Mouse (Mus musculus) spleen, postnatal 36 days (tissue): Measurements from ENCODE around the gene Olfr1371.
"Not testable (repeated sequence)": the region's sequence is repeated elsewhere in the genome, so short reads cannot be mapped to it uniquely, and the experiment has no call there.

Experiments
- DNase-seq, 2 experiments: peaks; one replicate each; pipeline ENCODE4 v3.0.0; 2022; ENCODE audit warnings: low spot score in 2 of 2, mixed read lengths in 1 of 2

The Olfr1371 gene

GRCm38 (mm10) chr11:52225986-52226599 is 12.3 kb upstream of the Olfr1371 start:
- DNase-seq: no peak

DNA sequence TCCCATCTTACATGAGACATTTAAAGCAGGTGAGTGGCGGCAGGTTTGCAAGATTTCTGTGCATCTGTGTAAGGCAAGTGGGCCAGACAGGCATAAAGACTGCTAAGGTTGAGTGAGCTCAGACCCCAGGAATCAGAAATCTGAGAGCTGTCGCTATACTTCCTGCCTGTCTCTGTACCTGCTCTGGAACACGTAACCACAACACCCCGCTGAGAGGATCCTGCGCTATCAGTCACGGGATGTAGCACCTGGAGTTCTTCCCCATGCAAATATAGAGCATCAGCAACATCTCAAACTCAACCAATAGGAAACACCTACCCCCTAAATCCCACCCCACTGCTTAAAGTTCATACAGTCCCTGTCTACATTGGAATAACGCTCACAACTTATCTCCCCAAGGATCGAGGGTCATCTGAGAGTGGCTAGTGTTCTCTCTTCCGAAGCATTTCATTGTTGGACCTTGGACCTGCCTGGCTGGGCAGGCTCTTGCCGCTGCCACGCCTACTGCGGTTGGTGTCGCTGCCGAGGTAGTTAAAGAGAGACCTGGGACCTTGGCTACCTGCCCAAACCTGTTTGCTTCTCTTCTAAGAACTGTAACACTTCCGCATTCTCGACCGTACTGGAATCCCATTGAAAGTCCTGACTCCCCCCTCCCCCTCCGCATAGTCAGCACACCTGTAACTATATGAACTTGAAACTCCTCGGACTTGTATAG is 10.3 kb upstream of the Olfr1371 start:
- peak; percentile 59 to 70 for DNase-seq

DNA sequence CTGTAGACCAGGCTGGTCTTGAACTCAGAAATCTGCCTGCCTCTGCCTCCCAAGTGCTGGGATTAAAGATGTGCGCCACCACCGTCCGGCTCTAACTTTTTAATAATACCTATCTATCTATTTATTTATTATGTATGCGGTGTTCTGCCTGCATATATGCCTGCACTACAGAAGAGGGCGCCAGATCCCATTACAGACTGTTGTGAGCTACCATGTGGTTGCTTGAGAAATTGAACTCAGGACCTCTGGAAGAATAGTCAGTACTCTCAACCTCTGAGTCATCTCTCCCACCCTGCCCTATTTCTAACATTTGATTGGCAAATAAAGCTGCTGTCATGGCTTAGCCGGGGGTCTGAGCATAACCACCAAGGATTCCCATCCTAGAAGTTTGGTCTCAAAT is 9.1 kb upstream of the Olfr1371 start:
- peak; percentile 18 to 23 for DNase-seq

DNA sequence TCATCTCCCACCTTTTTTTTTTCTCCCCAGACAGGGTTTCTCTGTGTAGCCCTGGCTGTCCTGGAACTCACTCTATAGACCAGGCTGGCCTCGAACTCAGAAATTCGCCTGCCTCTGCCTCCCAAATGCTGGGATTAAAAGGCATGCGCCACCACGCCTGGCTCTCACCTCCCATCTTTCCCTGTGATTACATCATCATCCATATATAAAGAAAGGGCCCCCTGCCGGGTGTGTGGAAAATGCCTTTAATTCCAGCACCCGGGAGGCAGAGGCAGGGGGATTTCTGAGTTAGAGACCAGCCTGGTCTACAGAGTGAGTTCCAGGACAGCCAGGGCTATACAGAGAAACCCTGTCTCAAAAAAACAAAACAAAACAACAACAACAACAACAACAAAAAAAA is 8.1 kb upstream of the Olfr1371 start:
- DNase-seq: not testable (repeated sequence)

GRCm38 (mm10) chr11:52220282-52220681 is 6.5 kb upstream of the Olfr1371 start:
- peak; percentile 39 to 43 for DNase-seq

GRCm38 (mm10) chr11:52196496-52197023 is 17.2 kb downstream of the Olfr1371 start:
- not testable (repeated sequence) for DNase-seq

DNA sequence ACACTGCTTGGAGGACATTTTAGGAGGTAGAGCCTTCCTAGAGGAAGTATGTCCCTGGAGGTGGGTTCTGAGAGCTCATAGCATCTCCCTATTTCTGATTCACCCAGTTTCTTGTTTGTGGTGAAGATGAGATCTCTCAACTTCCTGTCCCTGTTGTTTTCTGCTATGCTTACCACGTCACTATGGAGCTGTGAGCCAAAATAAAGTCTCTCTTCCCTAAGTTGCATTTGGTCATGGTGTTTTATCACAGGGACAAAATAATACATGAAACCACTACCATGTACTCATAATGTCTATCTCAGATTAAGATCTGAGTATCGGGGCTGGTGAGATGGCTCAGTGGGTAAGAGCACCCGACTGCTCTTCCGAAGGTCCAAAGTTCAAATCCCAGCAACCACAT is 33.1 kb downstream of the Olfr1371 start:
- not testable (repeated sequence) for DNase-seq

- DNase-seq: not testable (repeated sequence)
Measured at GRCm38 (mm10) chr11:52179897-52180296, 33.9 kb downstream of the Olfr1371 start.

DNA sequence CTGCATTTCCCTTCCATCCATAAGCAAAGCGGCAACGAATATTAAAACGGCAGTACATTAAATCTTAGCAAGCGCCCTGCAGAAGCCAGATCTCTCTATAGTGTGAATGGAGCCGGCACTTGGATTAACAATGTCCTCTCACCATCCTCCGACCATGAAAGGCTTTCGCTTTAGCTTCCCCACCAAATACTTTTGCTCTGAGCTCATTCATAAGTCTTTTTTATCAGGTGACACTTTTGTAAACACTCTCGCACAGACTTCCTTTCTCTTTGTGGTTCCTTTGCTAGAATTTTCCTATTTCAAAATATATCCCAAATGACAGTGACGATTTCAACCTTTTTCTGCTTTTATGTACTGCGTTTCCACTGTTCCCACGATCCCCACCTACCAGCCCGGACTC is 45.3 kb downstream of the Olfr1371 start:
- DNase-seq: no peak

GRCm38 (mm10) chr11:52167901-52168302 is 45.9 kb downstream of the Olfr1371 start:
- DNase-seq: not testable (repeated sequence)

GRCm38 (mm10) chr11:52167126-52167525 is 46.7 kb downstream of the Olfr1371 start:
- DNase-seq: no peak

GRCm38 (mm10) chr11:52163926-52164325 is 49.9 kb downstream of the Olfr1371 start:
- no peak for DNase-seq
